Mouse (Mus musculus): Measurements from ENCODE around the gene Mef2c. TPM values are rescaled to one million over a fixed set of nuclear protein-coding genes. Genes with fewer than 3 reads are reported as not detected.
A peak's percentile ranks its signal among the peaks of the same experiment; 100 is the strongest.

Gene Mef2c
- polyA plus RNA-seq, 1 experiment from 2014 or later = 41.4 TPM

DNA sequence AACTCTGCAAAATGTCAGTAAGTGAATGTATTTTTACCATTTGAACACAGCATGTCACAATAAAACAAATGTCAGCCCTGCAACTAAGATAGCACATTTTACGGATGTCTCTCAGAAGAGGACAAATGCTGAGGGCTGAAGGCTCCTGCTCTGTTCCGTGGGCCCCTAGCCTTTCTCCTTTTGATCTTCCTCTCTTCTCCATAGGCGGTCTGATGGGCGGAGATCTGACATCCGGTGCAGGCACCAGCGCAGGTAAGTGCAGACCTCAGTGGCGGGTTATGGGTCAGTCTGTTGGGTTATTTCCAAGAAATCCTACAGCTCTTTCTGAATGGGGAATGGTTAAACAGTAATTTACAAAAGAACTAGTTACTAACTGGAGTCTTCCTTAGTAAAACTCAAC is 131.4 kb downstream of the Mef2c start:
- H3K27ac ChIP-seq = no peak overlapping the region
- no peaks in the 10 kb centered on the region for H3K36me3 ChIP-seq
- H3K9ac ChIP-seq = no peak overlapping the region
- H3K4me3 ChIP-seq (replicated peaks) = no peak overlapping the region
- ATAC-seq (ENCODE audit: insufficient read depth, low FRiP score, low read depth) = no peak
- 51% methylated on average over 7 of the region's 7 CpGs for WGBS
- no peaks in the 10 kb centered on the region for H3K27me3 ChIP-seq (replicated peaks)
- H3K4me2 ChIP-seq = no peak overlapping the region
- no peaks in the 10 kb centered on the region for H3K9me3 ChIP-seq
- H3K4me1 ChIP-seq = no peaks in the 10 kb centered on the region

GRCm38 (mm10) chr13:83637666-83638065 is 133.8 kb downstream of the Mef2c start:
- no peak for ATAC-seq (ENCODE audit: insufficient read depth, low FRiP score, low read depth)

DNA sequence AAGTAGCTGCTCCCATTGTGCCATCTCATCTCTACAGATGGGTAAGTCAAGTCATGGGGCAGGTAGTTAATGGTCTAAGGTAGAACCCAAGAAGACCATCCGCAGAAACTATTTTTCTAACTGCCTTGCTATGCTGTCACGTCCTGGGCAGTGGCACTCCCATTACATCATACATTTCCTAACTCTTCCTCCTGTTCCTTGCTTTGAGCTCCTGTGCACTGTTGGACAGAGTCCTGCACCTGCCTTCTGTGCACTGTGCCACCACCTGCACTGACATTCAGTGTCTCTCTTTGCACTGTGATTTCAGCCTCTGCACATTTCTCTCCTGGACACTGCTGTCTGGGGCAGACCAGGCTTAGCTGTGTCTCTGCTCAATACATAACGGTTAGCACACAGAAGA is 134.9 kb downstream of the Mef2c start:
- 87% methylated on average over 3 of the region's 3 CpGs for WGBS
- ATAC-seq (ENCODE audit: insufficient read depth, low FRiP score, low read depth) = no peak

More at GRCm38 (mm10) chr13:83637666-83638065, 133.8 kb downstream of the Mef2c start:
- H3K9ac ChIP-seq = no peak overlapping the region
- H3K4me3 ChIP-seq (replicated peaks) = no peak overlapping the region
- no peaks in the 10 kb centered on the region for H3K4me1 ChIP-seq
- no peak overlapping the region for H3K4me2 ChIP-seq
- no peaks in the 10 kb centered on the region for H3K27me3 ChIP-seq (replicated peaks)
- H3K9me3 ChIP-seq = no peaks in the 10 kb centered on the region
- no peak overlapping the region for H3K27ac ChIP-seq
- WGBS = 94% methylated on average over 3 of the region's 3 CpGs
- H3K36me3 ChIP-seq = no peaks in the 10 kb centered on the region

DNA sequence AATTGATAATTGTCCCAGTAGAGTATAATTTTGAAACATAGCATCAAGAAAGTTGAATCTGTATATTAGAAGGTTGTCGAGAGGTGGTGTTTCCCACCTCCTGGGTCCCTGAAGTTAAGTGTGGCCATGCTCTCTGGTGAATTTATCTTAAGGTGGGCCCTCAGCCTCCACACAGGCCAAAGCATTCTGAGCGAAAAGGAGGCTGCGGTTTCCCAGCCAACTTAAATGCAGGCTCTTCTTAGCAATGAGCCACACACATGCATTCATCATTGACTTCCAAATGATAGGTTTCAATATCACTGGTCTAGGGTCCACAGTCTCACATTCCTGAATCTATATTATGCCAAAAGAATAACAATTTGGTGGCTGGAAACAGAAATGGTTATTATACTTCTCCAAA is 145.2 kb downstream of the Mef2c start:
- H3K4me2 ChIP-seq = no peak overlapping the region
- H3K36me3 ChIP-seq = no peaks in the 10 kb centered on the region
- H3K4me3 ChIP-seq (replicated peaks) = no peak overlapping the region
- no peak for ATAC-seq (ENCODE audit: insufficient read depth, low FRiP score, low read depth)
- H3K9me3 ChIP-seq = no peaks in the 10 kb centered on the region
- H3K4me1 ChIP-seq = no peaks in the 10 kb centered on the region
- no peaks in the 10 kb centered on the region for H3K27me3 ChIP-seq (replicated peaks)
- WGBS = 85% methylated on average over 3 of the region's 3 CpGs
- H3K9ac ChIP-seq = no peak overlapping the region
- H3K27ac ChIP-seq = no peak overlapping the region

More for the DNA sequence above, 134.9 kb downstream of the Mef2c start:
- Histone ChIP-seq H3K36me3 (no peaks in the 10 kb centered on the region), H3K4me3 (replicated peaks) (no peak overlapping the region), H3K27me3 (replicated peaks) (no peaks in the 10 kb centered on the region), H3K4me1 (no peaks in the 10 kb centered on the region), H3K9ac (no peak overlapping the region), H3K4me2 (no peak overlapping the region), H3K27ac (no peak overlapping the region), H3K9me3 (no peaks in the 10 kb centered on the region)

- no peak overlapping the region for H3K9ac ChIP-seq
- no peaks in the 10 kb centered on the region for H3K27me3 ChIP-seq (replicated peaks)
- 75% methylated on average over 12 of the region's 12 CpGs for WGBS
- no peak overlapping the region for H3K27ac ChIP-seq
- no peaks in the 10 kb centered on the region for H3K36me3 ChIP-seq
- H3K4me3 ChIP-seq (replicated peaks) = no peak overlapping the region
- no peak for ATAC-seq (ENCODE audit: insufficient read depth, low FRiP score, low read depth)
- no peaks in the 10 kb centered on the region for H3K4me1 ChIP-seq
- H3K9me3 ChIP-seq = no peaks in the 10 kb centered on the region
- H3K4me2 ChIP-seq = no peak overlapping the region
These were observed 146.1 kb downstream of the Mef2c start for GRCm38 (mm10) chr13:83649795-83650476.

DNA sequence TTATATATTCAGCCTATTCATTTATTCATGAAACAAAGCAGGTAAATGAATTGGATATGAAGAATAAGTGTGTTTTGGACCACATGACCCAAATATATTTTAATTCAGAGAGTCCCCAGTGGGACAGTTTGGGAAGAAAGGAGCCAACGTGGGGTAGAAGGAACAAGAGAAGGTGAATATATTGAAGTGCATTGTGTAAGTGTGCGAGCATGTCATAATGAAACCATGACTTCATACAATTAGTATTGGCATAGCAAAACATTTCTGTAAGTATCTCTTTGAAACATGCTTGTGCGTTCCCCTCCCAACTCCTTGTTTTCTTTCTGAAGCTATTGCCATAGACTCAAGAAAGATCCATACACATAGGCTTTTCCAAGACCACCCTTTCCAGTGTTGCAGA is 147.0 kb downstream of the Mef2c start:
- Histone ChIP-seq H3K4me1 (no peaks in the 10 kb centered on the region), H3K9ac (no peak overlapping the region), H3K9me3 (no peaks in the 10 kb centered on the region), H3K4me3 (replicated peaks) (no peak overlapping the region), H3K27me3 (replicated peaks) (no peaks in the 10 kb centered on the region), H3K27ac (no peak overlapping the region), H3K36me3 (no peaks in the 10 kb centered on the region), H3K4me2 (no peak overlapping the region)
- 81% methylated on average over 3 of the region's 3 CpGs for WGBS
- ATAC-seq (ENCODE audit: insufficient read depth, low FRiP score, low read depth) = no peak

DNA sequence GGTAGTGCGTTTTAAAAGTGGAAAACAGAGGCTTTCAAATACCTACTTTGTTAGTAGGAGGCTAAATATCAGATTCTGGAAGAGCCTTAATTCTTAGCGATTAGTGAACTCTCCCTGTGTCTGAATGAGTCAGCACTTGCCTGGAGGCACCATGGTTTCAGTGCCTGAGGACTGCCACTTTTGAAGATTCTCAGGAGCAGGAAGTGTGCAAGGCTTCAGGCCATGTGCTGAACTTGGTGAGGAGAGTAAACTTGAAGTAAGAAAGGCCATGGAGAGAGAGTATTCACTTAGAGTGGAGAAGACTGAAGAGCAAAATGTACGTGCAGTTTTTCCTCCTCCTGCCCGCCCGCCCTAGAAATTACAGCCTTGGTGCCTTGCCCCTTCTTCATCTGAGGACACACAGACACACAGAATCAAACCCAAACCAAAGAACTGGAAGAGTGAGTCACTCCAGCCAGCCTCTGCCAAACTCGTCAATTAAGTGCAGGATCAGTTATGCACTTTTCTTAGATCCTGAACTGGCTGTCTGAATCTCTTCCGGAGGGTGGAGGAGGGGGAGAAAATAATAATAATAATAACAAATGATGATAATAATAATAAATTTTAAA is 148.2 kb downstream of the Mef2c start:
- Histone ChIP-seq H3K27me3 (replicated peaks) (no peaks in the 10 kb centered on the region), H3K36me3 (no peaks in the 10 kb centered on the region), H3K9ac (no peak overlapping the region), H3K27ac (peak overlapping the region; percentile 57; the same call in 1 of the 2 replicates), H3K4me2 (no peak overlapping the region), H3K9me3 (no peaks in the 10 kb centered on the region), H3K4me1 (no peaks in the 10 kb centered on the region), H3K4me3 (replicated peaks) (no peak overlapping the region)
- WGBS = 74% methylated on average over 7 of the region's 7 CpGs
- ATAC-seq (ENCODE audit: insufficient read depth, low FRiP score, low read depth) = no peak

- H3K36me3 ChIP-seq = no peaks in the 10 kb centered on the region
- H3K9ac ChIP-seq = no peak overlapping the region
- no peaks in the 10 kb centered on the region for H3K4me1 ChIP-seq
- H3K4me3 ChIP-seq (replicated peaks) = no peak overlapping the region
- H3K27me3 ChIP-seq (replicated peaks) = no peaks in the 10 kb centered on the region
- ATAC-seq (ENCODE audit: insufficient read depth, low FRiP score, low read depth) = peak; percentile 43; the same call in 1 of the 2 replicates
- no peak overlapping the region for H3K4me2 ChIP-seq
- WGBS = 72% methylated on average over 8 of the region's 8 CpGs
- H3K9me3 ChIP-seq = no peaks in the 10 kb centered on the region
- H3K27ac ChIP-seq = no peak overlapping the region
These were observed 148.7 kb downstream of the Mef2c start for GRCm38 (mm10) chr13:83652560-83652959.

GRCm38 (mm10) chr13:83654889-83655769 is 151.3 kb downstream of the Mef2c start:
- H3K9me3 ChIP-seq = no peaks in the 10 kb centered on the region
- no peaks in the 10 kb centered on the region for H3K36me3 ChIP-seq
- ATAC-seq (ENCODE audit: insufficient read depth, low FRiP score, low read depth) = no peak
- WGBS = 33% methylated on average over 8 of the region's 8 CpGs
- H3K4me2 ChIP-seq = no peak overlapping the region
- no peaks in the 10 kb centered on the region for H3K27me3 ChIP-seq (replicated peaks)
- no peak overlapping the region for H3K4me3 ChIP-seq (replicated peaks)
- H3K9ac ChIP-seq = no peak overlapping the region
- no peaks in the 10 kb centered on the region for H3K4me1 ChIP-seq
- H3K27ac ChIP-seq = no peak overlapping the region

DNA sequence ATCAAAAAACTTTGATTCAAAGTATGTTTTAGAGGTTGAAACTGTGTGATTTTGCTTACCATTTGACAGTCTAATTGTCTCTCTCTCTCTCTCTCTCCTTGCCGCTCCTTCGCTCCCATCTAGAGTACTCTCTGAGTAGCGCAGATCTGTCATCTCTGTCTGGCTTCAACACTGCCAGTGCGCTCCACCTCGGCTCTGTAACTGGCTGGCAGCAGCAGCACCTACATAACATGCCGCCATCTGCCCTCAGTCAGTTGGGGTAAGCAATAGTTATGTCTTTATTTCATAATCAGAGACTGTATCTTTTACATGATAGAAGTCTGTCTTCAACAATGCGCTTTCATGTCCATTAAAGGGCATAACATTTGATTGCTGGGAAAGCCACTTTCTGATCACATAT is 152.3 kb downstream of the Mef2c start:
- Histone ChIP-seq H3K9ac (no peak overlapping the region), H3K4me1 (no peaks in the 10 kb centered on the region), H3K36me3 (no peaks in the 10 kb centered on the region), H3K4me3 (replicated peaks) (no peak overlapping the region), H3K27me3 (replicated peaks) (no peaks in the 10 kb centered on the region), H3K4me2 (no peak overlapping the region), H3K27ac (no peak overlapping the region), H3K9me3 (no peaks in the 10 kb centered on the region)
- 74% methylated on average over 7 of the region's 7 CpGs for WGBS
- no peak for ATAC-seq (ENCODE audit: insufficient read depth, low FRiP score, low read depth)

DNA sequence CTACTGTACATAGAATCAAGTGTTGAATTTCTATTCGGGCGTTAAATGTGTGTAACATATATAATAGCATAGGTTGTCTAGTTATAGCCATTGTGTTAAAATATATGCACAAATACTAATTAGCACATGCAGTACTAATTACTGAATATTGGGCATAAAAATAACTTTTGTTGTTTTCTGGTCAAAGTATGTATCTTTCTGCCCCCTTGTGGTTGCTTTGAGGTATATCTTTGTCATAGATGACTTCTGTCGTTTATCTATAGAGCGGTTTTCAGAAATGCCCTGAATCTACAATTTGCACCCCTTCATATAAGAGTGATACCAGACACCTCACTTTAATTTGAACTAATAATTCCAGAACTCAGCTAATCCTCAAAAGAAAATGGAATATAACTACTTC is 152.9 kb downstream of the Mef2c start:
- WGBS = 70% methylated on average over 4 of the region's 4 CpGs
- no peak overlapping the region for H3K4me2 ChIP-seq
- H3K36me3 ChIP-seq = no peaks in the 10 kb centered on the region

DNA sequence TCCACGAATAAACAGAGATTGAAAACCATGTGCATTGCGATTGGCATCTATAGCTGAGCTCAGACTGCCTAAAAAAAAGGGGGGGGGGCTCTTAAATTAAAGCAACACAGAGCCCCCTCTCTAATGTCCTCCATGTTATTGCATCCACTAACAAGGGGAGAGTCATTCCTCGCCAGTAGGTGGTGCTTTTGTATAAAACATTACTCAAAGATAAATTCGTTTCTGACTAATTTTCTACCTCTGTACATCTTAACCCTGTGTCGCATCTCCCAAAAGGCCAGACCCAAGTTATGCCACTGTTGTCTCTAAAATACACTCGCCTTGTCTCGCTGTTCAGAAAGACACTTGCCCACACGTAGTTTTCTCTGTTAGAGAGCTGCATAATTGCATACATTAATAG is 156.9 kb downstream of the Mef2c start:
- H3K9ac ChIP-seq = no peak overlapping the region
- WGBS = 63% methylated on average over 8 of the region's 8 CpGs
- H3K9me3 ChIP-seq = no peaks in the 10 kb centered on the region
- no peaks in the 10 kb centered on the region for H3K4me1 ChIP-seq
- no peaks in the 10 kb centered on the region for H3K36me3 ChIP-seq
- H3K4me2 ChIP-seq = no peak overlapping the region
- ATAC-seq (ENCODE audit: insufficient read depth, low FRiP score, low read depth) = no peak
- H3K4me3 ChIP-seq (replicated peaks) = no peak overlapping the region
- no peaks in the 10 kb centered on the region for H3K27me3 ChIP-seq (replicated peaks)
- no peak overlapping the region for H3K27ac ChIP-seq

More for the DNA sequence above, 152.9 kb downstream of the Mef2c start:
- ATAC-seq (ENCODE audit: insufficient read depth, low FRiP score, low read depth) = no peak
- Histone ChIP-seq H3K9ac (no peak overlapping the region), H3K9me3 (no peaks in the 10 kb centered on the region), H3K4me1 (no peaks in the 10 kb centered on the region), H3K27ac (no peak overlapping the region), H3K4me3 (replicated peaks) (no peak overlapping the region), H3K27me3 (replicated peaks) (no peaks in the 10 kb centered on the region)

All from stomach, embryonic 15.5 days (tissue).